Mouse (Mus musculus): ENCODE measurements around the gene Map3k11.

Map3k11 gene

DNA sequence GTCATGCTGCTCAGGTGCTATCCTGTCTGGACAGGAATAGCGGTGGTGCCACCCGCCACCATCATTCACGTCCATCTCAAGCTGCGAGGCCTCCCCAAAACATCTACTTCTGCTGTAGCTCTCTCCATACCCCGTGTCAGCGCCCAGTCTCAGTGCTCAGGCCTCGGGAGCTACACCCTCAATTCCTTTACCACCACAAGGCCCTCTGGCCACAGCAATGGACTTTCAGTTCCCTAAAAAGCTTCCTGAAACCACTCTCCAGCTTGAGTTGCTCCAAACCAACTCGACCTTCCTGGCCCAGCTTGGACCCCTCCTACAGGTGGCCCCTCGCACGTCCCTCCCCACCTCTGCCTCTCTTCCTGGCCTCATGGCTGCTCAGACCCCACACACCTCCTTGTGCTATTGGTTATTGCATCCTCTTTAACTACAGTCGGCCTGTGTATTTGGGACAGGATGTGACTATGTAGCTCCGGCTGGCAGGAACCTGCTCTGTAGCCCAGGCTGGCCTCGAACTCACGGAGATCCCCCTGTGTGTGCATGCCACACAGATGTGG, 23.4 kb downstream of the Map3k11 start:
- DNase-seq = no peak

- DNase-seq = no peak
These were observed 24.7 kb downstream of the Map3k11 start for GRCm38 (mm10) chr19:5713255-5713654.

- DNase-seq = no peak
These were observed 25.2 kb downstream of the Map3k11 start for GRCm38 (mm10) chr19:5713730-5714129.

- peak; percentile 64 to 83 for DNase-seq
These were observed 27.5 kb downstream of the Map3k11 start for GRCm38 (mm10) chr19:5715793-5716688.

DNA sequence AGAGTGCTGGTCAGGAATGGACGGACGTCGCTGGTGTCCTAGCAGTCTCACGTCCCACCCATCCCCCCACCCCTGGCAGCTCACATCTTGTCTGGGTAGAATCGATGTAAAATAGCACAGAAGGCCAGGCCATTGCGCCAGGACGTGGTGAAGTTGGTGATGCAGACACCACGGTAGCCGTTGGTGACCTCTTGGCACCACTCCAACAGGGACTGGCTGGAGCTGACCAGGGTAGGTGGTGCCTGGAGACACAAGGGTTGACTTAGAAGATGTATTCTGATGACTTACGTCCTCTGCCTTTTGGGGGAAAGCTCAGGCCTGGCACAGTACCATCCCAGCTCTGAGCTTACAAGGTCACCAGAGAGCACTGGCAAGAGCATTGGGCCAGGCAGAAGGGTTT, 28.4 kb downstream of the Map3k11 start:
- peak; percentile 45 to 69 for DNase-seq

GRCm38 (mm10) chr19:5721233-5721632, 32.7 kb downstream of the Map3k11 start:
- no peak for DNase-seq

DNA sequence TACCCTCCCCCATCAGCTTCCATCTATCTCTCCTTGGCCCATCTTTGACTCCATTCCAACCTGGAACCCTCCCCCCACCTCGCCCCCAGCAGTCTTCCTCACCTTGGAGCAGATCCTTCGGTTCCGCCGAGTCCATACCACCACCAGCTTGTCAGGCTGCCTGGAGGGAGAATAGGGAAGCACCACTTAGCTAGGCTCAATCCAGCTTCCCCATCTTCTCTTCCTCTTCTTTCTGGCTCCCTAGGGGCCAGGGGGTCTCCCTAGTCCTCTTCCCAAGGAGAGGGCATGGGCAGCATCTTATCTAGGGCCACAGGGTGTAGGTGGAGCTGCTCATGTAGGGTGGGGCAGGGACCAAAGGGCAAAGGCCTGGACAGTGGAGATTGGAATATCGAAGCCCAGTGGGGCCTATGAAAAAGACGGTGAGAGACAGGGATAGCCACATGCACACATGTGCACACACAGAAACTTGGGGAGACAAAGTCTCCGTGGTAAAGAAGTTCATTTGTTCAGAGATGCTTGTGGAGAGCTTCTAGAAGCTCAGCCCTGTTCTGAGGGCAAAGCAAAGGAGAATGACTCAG, 34.4 kb downstream of the Map3k11 start:
- no peak for DNase-seq

DNA sequence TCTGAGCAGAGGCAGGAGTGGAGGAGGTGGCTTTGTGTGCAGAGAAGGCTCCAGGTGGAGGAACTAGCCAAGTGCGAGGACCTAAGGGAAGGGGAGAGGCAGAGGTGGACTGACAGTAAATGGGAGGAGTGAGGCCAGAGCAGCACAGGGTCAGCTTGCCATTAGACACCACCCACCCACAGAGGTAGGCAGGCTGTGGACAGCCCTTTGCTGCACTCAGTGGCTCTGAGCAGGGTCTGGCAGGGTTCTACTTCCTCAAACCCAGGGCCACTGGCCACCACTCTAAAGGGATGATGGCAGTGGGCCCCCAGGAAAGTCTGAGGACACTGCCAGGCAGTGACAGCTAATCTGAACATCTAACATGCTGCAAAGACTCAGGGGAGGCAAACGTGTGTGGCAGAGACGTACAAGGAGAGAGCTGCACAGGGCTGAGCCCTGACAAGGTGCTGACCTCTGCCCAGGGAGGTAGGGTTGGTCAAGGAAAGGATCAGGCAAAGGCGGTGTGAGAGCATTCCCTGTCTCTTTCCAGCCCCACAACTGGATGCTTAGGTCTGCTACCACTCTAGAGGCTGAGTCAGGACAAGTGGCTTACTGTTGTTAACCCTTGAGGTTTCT, 35.5 kb downstream of the Map3k11 start:
- DNase-seq = no peak

- no peak for DNase-seq
These were observed 36.0 kb downstream of the Map3k11 start for GRCm38 (mm10) chr19:5724549-5724941.

- no peak for DNase-seq
These were observed 36.6 kb downstream of the Map3k11 start for GRCm38 (mm10) chr19:5725029-5725707.

GRCm38 (mm10) chr19:5725767-5726515, 37.4 kb downstream of the Map3k11 start, which contains the start of gene Ehbp1l1:
TSS of gene Ehbp1l1 (minus strand) at chr19:5726317.
- DNase-seq = peak in 1 of 2 experiments; percentile 55

GRCm38 (mm10) chr19:5726961-5727578, 38.5 kb downstream of the Map3k11 start:
- DNase-seq = no peak

DNA sequence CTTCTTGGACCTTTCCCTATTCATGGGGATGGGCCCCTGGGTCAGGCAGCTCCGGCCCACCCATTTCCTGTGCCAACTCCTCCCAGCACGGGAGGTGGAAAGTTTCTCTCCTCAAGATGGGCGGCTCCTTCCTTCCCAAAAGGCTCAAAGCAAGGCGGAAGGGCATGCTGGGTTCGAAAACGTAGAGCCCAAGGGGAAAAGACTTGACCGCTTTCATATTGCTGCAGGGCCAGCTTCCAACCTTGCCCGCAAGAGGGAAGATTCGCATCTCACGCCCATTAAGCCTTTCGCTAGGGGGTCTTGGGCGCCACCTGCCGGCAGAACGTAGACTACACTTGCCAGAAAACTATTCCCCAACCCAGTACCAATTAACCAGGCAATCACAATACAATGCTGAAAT, 39.2 kb downstream of the Map3k11 start:
- DNase-seq = peak; percentile 94 to 96

DNA sequence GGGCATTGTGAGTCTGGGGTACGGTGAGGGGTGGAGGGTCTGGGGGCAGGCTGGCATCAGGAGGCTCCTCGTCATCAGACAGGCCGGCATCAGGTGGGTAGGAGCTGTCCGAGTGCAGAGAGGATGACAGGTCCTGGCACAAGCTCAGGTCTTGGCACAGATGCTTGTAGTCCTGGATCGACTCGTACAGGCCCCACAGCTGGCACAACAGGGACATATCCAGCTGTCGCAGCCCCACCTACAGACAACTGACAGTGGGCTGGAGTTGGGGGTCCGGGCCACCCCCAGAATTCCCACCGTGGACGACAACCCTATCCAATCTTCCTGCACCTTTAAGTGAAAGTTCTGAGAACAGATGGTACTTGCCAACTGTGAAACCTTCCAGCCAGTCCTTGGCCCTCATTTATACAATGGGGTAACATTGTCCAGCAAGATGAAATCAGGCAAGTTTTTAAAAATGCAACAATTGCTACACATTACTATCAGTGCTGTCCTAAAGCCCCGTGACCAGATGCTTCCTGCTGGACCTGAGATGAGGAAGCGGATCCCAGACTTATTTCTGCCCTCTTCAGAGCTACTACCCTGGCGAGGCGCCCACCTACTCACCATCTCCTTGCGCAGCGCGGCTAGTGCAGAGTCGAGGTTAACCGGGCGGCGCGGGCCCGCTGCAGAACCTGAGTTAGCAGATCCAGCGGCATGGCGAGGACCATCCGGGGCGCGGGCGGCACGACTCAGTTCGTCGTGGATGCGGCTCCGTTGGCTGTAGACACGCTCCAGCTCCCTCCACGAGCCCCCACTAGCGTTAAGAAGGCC, 40.3 kb downstream of the Map3k11 start:
- DNase-seq = peak; percentile 80 to 87

GRCm38 (mm10) chr19:5729444-5729815, 40.9 kb downstream of the Map3k11 start, which contains the start of gene Fam89b:
TSS of gene Fam89b (minus strand) at chr19:5729653.
- DNase-seq = peak; percentile 88 to 89

- DNase-seq = peak; percentile 63 to 79
These were observed 42.0 kb downstream of the Map3k11 start for GRCm38 (mm10) chr19:5730314-5731186.

DNA sequence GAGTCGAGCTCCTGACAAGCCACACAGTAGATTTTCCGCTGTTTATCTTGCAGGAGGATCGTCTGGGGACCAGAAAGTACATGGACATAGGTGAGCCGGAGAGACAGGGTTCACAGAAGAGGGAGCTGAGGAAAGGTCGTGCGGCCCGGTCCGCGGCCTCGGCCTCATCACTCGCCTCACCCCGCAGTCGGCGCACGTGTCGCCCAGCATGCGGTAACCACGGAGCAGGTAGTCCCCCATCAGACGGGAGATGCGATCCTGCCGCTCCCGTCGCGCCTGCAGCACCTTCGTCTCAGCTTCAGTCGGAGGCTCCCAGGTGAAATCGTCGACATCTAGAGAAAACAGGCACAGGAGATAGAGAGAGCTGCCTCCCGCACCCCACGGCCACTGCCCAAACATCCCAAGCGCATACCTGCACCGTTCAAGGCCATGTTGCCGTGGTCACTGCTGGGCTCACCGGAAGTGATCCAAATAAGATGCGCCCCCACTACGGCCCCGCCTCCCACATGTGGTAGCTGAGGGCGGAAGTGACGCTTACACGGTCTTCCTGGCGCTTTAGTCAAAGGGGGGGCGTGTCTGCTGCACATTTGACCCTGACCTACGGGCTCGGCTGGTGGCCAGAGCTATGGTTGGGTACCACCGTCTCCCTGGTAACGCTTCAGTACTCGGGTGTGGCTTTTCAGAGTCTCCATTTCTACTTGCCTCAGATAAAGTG, 42.9 kb downstream of the Map3k11 start:
- peak; percentile 95 for DNase-seq

DNA sequence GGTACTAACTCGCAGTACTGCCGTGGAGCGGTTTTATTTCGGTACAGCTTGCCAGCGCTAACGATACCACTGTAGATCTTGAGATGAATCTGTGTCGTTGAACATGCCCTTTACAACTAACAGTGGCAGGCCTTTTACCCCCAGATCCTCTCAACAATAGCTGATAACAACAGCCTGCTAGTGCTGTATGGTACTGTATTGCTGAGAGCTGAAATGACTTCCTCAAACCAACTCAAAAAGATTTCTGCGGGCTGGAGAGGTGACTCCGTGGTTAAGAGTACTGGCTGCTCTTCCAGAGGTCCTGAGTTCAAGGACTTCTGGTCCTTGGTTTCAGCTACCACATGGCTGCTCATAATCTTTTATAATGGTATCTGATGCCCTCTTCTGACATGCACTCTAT, 45.8 kb downstream of the Map3k11 start:
- DNase-seq = no peak

DNA sequence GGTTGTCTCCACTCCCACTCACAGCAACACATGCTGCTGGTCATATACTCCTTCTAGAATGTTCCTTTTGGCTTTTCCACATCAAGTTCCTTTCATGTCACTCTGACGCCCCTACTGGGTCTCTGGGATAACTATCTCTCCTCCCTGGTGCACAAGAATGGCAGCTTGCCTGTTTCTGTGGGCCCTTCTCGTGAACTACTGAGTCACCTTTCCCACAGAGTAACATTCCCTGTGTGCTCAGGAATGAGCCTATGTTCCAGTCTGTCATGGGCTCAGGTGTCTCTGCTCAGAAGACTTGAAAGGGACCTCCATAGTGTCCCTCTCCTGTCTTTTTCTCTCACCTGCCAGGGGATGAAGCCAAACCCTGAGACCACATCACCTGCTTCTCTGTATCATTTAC, 50.9 kb downstream of the Map3k11 start:
- no peak for DNase-seq

All from cerebellum, postnatal 14 days (tissue).